Mouse (Mus musculus) thymus, postnatal 0 days (tissue): Measurements from ENCODE around the gene Hdac11. TPM values are rescaled to one million over a fixed set of nuclear protein-coding genes. Genes with fewer than 3 reads are reported as not detected.
"Not testable (repeated sequence)": the region's sequence is repeated elsewhere in the genome, so short reads cannot be mapped to it uniquely, and the experiment has no call there.

Experiments
- DNase-seq: peaks from one replicate; pipeline ENCODE4 v3.0.0-alpha.2; 2015; ENCODE audit warnings: low spot score
- polyA plus RNA-seq: library from polyadenylated mRNA; unstranded; fragments of >200 nt; fragmentation: Nextera tagmentation; extraction: Ambion mirVana; gene quantifications from 2 replicates; pipeline ENCODE4 v1.2.1, GENCODE M21; 2015

Hdac11 gene
- 6.2 and 7.0 TPM in 2 replicates for polyA plus RNA-seq

GRCm38 (mm10) chr6:91156554-91157236 lies at the start of gene Hdac11:
Gene Hdac11, plus strand, starts transcription at chr6:91156665.
- peak; percentile 51 for DNase-seq

GRCm38 (mm10) chr6:91108301-91108916 lies 48.1 kb upstream of the Hdac11 start:
- peak; percentile 52 for DNase-seq

GRCm38 (mm10) chr6:91108917-91109450 lies 47.5 kb upstream of the Hdac11 start:
- peak; percentile 40 for DNase-seq

- DNase-seq = no peak
Observed at GRCm38 (mm10) chr6:91109489-91109888, 47.0 kb upstream of the Hdac11 start.

GRCm38 (mm10) chr6:91110323-91111020 lies 46.0 kb upstream of the Hdac11 start:
- peak; percentile 32 for DNase-seq

GRCm38 (mm10) chr6:91111141-91111953 lies 45.1 kb upstream of the Hdac11 start:
- no peak for DNase-seq

- DNase-seq = no peak
Observed at GRCm38 (mm10) chr6:91111954-91112252, 44.6 kb upstream of the Hdac11 start.

- DNase-seq = peak; percentile 79
Observed at GRCm38 (mm10) chr6:91114716-91115115, 41.7 kb upstream of the Hdac11 start.

- DNase-seq = no peak
Observed at GRCm38 (mm10) chr6:91115158-91115557, 41.3 kb upstream of the Hdac11 start.

- DNase-seq = peak; percentile 21
Observed at GRCm38 (mm10) chr6:91115863-91116243, 40.6 kb upstream of the Hdac11 start.

- DNase-seq = peak; percentile 96
Observed at GRCm38 (mm10) chr6:91116244-91117145, 40.0 kb upstream of the Hdac11 start, which contains the start of gene Nup210. Gene Nup210, minus strand, starts transcription at chr6:91116829.

GRCm38 (mm10) chr6:91117149-91117548 lies 39.3 kb upstream of the Hdac11 start:
- DNase-seq = no peak

GRCm38 (mm10) chr6:91118526-91118925 lies 37.9 kb upstream of the Hdac11 start:
- no peak for DNase-seq

GRCm38 (mm10) chr6:91120206-91120605 lies 36.3 kb upstream of the Hdac11 start:
- DNase-seq = no peak

GRCm38 (mm10) chr6:91121089-91121488 lies 35.4 kb upstream of the Hdac11 start:
- not testable (repeated sequence) for DNase-seq

- DNase-seq = no peak
Observed at GRCm38 (mm10) chr6:91123453-91123852, 33.0 kb upstream of the Hdac11 start.

GRCm38 (mm10) chr6:91124286-91125227 lies 31.9 kb upstream of the Hdac11 start:
- DNase-seq = peak; percentile 31

- no peak for DNase-seq
Observed at GRCm38 (mm10) chr6:91125228-91125585, 31.3 kb upstream of the Hdac11 start.

GRCm38 (mm10) chr6:91128996-91129395 lies 27.5 kb upstream of the Hdac11 start:
- peak; percentile 60 for DNase-seq
